Mouse (Mus musculus) MN1 (cell line): ENCODE data around the gene Eif2d.

Experiments
- DNase-seq: peaks from one replicate; pipeline ENCODE4 v3.0.0-alpha.2; 2016; ENCODE audit warnings: low spot score

The Eif2d gene

GRCm38 (mm10) chr1:131184253-131184955 is 31.4 kb downstream of the Eif2d start:
- DNase-seq = peak; percentile 34

- DNase-seq = no peak
Measured at GRCm38 (mm10) chr1:131184956-131185660, 32.1 kb downstream of the Eif2d start.

GRCm38 (mm10) chr1:131185821-131186506 is 33.0 kb downstream of the Eif2d start:
- no peak for DNase-seq

- DNase-seq = no peak
Measured at GRCm38 (mm10) chr1:131186995-131187394, 34.0 kb downstream of the Eif2d start.

- DNase-seq = no peak
Measured at GRCm38 (mm10) chr1:131187856-131188255, 34.9 kb downstream of the Eif2d start.

GRCm38 (mm10) chr1:131188655-131189054 is 35.7 kb downstream of the Eif2d start:
- no peak for DNase-seq

- DNase-seq = no peak
Measured at GRCm38 (mm10) chr1:131193746-131194145, 40.8 kb downstream of the Eif2d start.

GRCm38 (mm10) chr1:131195653-131196052 is 42.7 kb downstream of the Eif2d start:
- no peak for DNase-seq

- DNase-seq = no peak
Measured at GRCm38 (mm10) chr1:131196107-131196506, 43.1 kb downstream of the Eif2d start.

GRCm38 (mm10) chr1:131198417-131198960 is 45.5 kb downstream of the Eif2d start:
- DNase-seq = no peak

GRCm38 (mm10) chr1:131199118-131199821 is 46.3 kb downstream of the Eif2d start:
- DNase-seq = no peak

GRCm38 (mm10) chr1:131199976-131200375 is 47.0 kb downstream of the Eif2d start:
- DNase-seq = no peak

GRCm38 (mm10) chr1:131200588-131200987 is 47.6 kb downstream of the Eif2d start:
- no peak for DNase-seq

- DNase-seq = no peak
Measured at GRCm38 (mm10) chr1:131201391-131201790, 48.4 kb downstream of the Eif2d start.

- no peak for DNase-seq
Measured at GRCm38 (mm10) chr1:131204461-131204860, 51.5 kb downstream of the Eif2d start.

- no peak for DNase-seq
Measured at GRCm38 (mm10) chr1:131206342-131206741, 53.4 kb downstream of the Eif2d start.

- peak; percentile 48 for DNase-seq
Measured at GRCm38 (mm10) chr1:131207531-131207930, 54.5 kb downstream of the Eif2d start.

- DNase-seq = no peak
Measured at GRCm38 (mm10) chr1:131208081-131208480, 55.1 kb downstream of the Eif2d start.

GRCm38 (mm10) chr1:131208800-131209199 is 55.8 kb downstream of the Eif2d start:
- DNase-seq = no peak

GRCm38 (mm10) chr1:131209971-131210426 is 57.0 kb downstream of the Eif2d start:
- peak; percentile 44 for DNase-seq

- DNase-seq = no peak
Measured at GRCm38 (mm10) chr1:131211655-131212054, 58.7 kb downstream of the Eif2d start.

GRCm38 (mm10) chr1:131212956-131213355 is 60.0 kb downstream of the Eif2d start:
- no peak for DNase-seq
